Mouse (Mus musculus) granulocyte monocyte progenitor cell, adult 5-6 weeks (primary cell): ENCODE results near the gene Enpp5. TPM values are rescaled to one million over a fixed set of nuclear protein-coding genes. Genes with fewer than 3 reads are reported as not detected.

Source experiments
- total RNA-seq, 2 experiments: library from RNA; stranded (forward) in 1 of 2; stranded (reverse) in 1 of 2; fragments of 200-712, 200-1000 nt in 1 of 2; fragments of >200 nt in 1 of 2; fragmentation: Nextera tagmentation in 1 of 2; gene quantifications; 2 replicates each; pipeline ENCODE4 v1.2.3; 2014 to 2017

The Enpp5 gene
- total RNA-seq, 2 experiments from 2014 or later: 5.2 to 5.4 TPM

Other genes starting within 250 kb of the Enpp5 start
- gene Enpp4, start 27.0 kb downstream of the Enpp5 start, total RNA-seq (2014; fragmentation: Nextera tagmentation): 5.1 and 9.6 TPM in 2 replicates
- gene Enpp4, start 27.0 kb downstream of the Enpp5 start, total RNA-seq (2017): 9.6 and 12.2 TPM in 2 replicates
- gene Clic5, start 109.8 kb downstream of the Enpp5 start, total RNA-seq (2014; fragmentation: Nextera tagmentation): 0.26 TPM in 1 of 2 replicates, not detected in the other
- gene Clic5, start 109.8 kb downstream of the Enpp5 start, total RNA-seq (2017): 0.26 and 0.57 TPM in 2 replicates